Mouse (Mus musculus) neutrophil, adult 5-6 weeks (primary cell): ENCODE data around the gene Gtf3c4. TPM values are rescaled to one million over a fixed set of nuclear protein-coding genes. Genes with fewer than 3 reads are reported as not detected.

Experiments
- total RNA-seq: library from RNA; stranded (forward); fragments of 200-1000 nt; gene quantifications from 2 replicates; pipeline ENCODE4 v1.2.3, GENCODE M21; 2017

Gtf3c4 gene
- total RNA-seq, 1 experiment from 2014 or later: 8.7 TPM

Other genes starting within 250 kb of the Gtf3c4 start
- gene Gfi1b, start 218.4 kb downstream of the Gtf3c4 start, total RNA-seq: 0.35 and 0.98 TPM in 2 replicates
- gene Tsc1, start 199.1 kb downstream of the Gtf3c4 start, total RNA-seq: 32.5 and 32.9 TPM in 2 replicates
- gene Spaca9, start 140.6 kb downstream of the Gtf3c4 start, total RNA-seq: 0.98 TPM in 1 of 2 replicates, not detected in the other
- gene Ak8, start 140.2 kb downstream of the Gtf3c4 start, total RNA-seq: 1.4 TPM in 1 of 2 replicates, not detected in the other
- gene Ddx31, start within 50 bp of the Gtf3c4 start, total RNA-seq: 16.6 and 17.6 TPM in 2 replicates
- not detected in 2 replicates for gene Barhl1, start 76.3 kb upstream of the Gtf3c4 start, total RNA-seq
- gene Cfap77, start 214.7 kb upstream of the Gtf3c4 start, total RNA-seq: not detected in 2 replicates
- gene Ttf1, start 219.9 kb upstream of the Gtf3c4 start, total RNA-seq: 37.6 and 42.9 TPM in 2 replicates